Mouse (Mus musculus) thymus, adult 2 months (tissue): ENCODE results near the gene Gm10282.

ENCODE experiments used
- CTCF ChIP-seq: fragments of 200-500 bp; IDR thresholded peaks from 2 replicates; pipeline ENCODE4 v1.5.1; 2012; ENCODE audit warnings: mild to moderate bottlenecking, control low read depth, low read length, moderate library complexity, borderline replicate concordance; ENCODE audit not compliant: control insufficient read depth, poor library complexity, insufficient read depth; ENCODE audit errors: extremely low read depth
- POLR2A ChIP-seq: fragments of 200-500 bp; IDR thresholded peaks from 2 replicates; pipeline ENCODE4 v1.6.1; 2012; ENCODE audit warnings: mild to moderate bottlenecking, low read length, control low read depth, moderate library complexity; ENCODE audit not compliant: control insufficient read depth, poor library complexity, insufficient read depth; ENCODE audit errors: extremely low read depth

GRCm38 (mm10) chr8:72348956-72349355 lies 43.9 kb upstream of the Gm10282 start:
- TF ChIP-seq POLR2A (no peak), CTCF (no peak)
